Mouse (Mus musculus): ENCODE data around the gene Mettl23.
"Not testable (repeated sequence)": the region's sequence is repeated elsewhere in the genome, so short reads cannot be mapped to it uniquely, and the experiment has no call there.

Mettl23 gene

GRCm38 (mm10) chr11:116847187-116848085 is 4.4 kb downstream of the Mettl23 start:
- no peak for DNase-seq (ENCODE audit: low read depth, low spot score)

DNA sequence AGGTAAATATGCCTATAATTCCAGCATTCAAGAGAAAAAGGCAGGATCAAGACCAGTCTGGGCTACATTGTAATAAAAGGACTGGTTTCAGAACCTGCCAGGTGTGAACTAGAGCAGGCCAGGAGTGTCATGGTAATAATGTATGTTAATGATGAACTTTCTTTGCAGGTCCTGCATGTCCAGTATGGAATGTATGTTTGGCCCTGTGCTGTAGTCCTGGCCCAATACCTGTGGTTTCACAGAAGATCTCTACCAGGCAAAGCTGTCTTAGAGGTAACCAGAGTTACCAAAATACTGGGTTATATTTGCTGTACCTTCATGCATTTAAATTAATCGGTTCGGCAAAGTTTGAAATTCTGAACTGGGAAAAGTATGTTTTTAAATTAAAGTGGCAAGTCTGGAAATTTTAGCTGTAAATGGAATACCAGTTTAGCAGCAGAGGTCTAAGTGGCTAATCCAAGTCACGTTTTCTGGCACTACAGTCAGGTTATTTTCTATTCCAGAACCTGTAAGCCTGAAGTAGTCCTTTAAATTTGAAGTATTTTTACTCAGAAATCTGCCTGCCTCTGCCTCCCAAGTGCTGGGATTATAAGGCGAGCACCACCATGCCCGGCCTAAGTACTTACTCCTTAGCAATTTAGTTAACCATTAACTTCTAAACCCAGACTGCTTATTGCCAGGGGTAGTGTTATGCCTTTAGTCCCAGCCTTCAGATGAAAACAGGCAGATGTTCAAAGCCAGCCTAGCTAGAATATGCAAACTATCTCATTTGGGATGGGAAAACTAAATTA is 5.2 kb downstream of the Mettl23 start:
- DNase-seq (ENCODE audit: low read depth, low spot score), result no peak

DNA sequence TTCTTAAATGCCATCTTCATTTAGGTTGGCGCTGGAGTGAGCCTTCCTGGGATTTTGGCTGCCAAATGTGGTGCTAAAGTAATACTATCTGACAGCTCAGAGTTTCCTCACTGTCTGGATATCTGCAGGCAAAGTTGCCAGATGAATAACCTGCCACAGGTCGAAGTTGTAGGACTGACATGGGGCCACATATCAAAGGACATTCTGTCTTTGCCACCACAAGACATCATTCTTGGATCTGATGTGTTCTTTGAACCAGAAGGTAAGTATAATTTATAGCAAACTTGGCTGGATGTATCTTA is 5.8 kb downstream of the Mettl23 start:
- not testable (repeated sequence) for DNase-seq (ENCODE audit: low read depth, low spot score)

GRCm38 (mm10) chr11:116849587-116849986 is 6.5 kb downstream of the Mettl23 start:
- DNase-seq (ENCODE audit: low read depth, low spot score), result no peak

DNA sequence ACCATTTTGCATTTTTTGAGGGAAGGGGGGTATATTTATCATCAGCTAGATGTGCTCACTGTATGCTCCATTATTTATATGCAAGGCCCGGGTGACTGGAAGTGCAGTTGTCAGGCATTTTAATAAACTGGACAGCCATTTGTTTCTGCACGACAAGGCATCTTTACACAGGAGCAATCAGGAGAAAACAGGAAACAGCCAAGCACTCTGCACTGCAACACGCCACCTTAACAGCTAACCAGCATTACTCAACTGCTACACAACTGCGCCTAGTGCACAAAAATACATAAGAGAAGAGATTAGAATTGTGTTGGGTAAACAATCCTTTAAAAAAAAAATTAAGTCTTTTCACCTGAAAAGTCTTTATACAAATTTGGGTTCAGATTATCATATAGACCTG is 7.0 kb downstream of the Mettl23 start:
- no peak for DNase-seq (ENCODE audit: low read depth, low spot score)

GRCm38 (mm10) chr11:116850833-116851477 is 7.9 kb downstream of the Mettl23 start:
- DNase-seq (ENCODE audit: low read depth, low spot score), result peak; percentile 29

- DNase-seq (ENCODE audit: low read depth, low spot score), result no peak
Observed at GRCm38 (mm10) chr11:116851576-116852290, 8.7 kb downstream of the Mettl23 start.

DNA sequence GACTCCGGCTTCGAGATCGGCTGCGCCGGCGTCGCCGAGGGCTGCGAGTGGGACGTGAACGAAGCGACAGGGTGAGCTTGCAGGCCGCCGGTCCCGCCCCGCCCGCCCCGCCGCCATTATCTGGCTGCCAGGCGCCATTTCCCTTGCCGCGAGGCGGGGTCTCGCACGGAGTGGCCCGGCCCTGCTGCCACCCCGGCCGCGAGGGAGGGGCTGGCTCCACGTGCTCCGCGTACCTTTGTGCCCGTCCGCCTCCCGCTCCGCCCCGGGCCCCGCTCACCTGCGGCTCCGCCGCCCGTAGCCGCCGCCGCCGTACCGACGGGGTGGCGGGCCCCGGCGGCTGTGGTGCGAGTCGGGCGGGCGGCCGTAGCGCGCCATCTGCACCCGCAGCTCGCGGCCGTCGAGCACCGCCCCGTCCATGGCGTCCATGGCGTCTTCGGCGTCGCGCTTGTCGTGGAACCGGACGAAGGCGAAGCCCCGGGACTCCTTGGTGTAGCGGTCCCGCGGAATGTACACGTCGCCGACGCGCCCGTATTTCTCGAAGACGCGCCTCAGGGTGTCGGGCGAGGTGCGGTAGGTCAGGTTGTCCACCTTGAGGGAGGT is 9.3 kb downstream of the Mettl23 start, which contains the start of gene Mfsd11:
Gene Mfsd11 (plus strand): TSS at position 150 of the 600 bp plus-strand sequence.
- peak; percentile 92 for DNase-seq (ENCODE audit: low read depth, low spot score)

- DNase-seq (ENCODE audit: low read depth, low spot score), result peak; percentile 97
Observed at GRCm38 (mm10) chr11:116852891-116853511, 9.9 kb downstream of the Mettl23 start, which contains the start of gene Srsf2. Gene Srsf2, minus strand, starts transcription at chr11:116853094.

DNA sequence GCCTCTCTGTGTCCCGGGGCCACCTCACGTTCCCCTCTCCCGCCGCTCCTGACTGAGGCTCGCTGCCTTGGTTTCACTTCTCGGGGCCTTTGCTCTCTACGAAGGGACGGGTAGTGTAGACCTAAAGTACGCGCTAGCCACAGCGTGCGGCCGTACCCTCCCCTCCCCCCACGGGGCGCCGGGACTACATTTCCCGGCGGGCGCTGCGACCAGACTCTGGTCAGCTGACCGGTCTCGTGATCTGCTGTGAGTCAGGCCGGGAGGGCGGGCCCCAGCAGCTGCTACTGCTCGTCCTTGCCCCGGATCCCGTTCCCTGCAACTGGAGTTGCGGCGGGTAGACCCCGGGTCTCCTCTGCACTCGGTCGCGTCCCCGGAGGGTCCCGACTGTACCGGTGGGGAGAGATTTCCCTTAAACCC is 10.4 kb downstream of the Mettl23 start:
- DNase-seq (ENCODE audit: low read depth, low spot score), result peak; percentile 96

DNA sequence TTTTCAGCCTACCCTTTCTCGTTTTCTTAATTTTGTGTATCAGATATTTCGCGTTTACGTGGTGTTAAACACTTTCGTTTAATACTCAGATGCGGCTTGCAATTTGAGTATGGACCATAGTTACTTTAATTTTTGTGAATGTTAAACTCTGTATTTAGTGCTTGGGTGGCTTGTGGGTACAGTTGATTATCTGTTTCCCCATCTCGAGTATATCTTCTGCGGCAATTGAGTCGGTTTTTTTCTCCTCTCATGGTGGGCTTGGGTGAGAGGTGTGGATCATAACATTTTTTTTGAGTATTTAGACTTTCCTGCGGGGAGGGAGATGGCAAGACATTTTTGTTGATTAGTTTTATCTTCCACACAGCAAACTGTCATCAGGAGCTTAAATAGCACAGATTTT is 11.2 kb downstream of the Mettl23 start:
- no peak for DNase-seq (ENCODE audit: low read depth, low spot score)

DNA sequence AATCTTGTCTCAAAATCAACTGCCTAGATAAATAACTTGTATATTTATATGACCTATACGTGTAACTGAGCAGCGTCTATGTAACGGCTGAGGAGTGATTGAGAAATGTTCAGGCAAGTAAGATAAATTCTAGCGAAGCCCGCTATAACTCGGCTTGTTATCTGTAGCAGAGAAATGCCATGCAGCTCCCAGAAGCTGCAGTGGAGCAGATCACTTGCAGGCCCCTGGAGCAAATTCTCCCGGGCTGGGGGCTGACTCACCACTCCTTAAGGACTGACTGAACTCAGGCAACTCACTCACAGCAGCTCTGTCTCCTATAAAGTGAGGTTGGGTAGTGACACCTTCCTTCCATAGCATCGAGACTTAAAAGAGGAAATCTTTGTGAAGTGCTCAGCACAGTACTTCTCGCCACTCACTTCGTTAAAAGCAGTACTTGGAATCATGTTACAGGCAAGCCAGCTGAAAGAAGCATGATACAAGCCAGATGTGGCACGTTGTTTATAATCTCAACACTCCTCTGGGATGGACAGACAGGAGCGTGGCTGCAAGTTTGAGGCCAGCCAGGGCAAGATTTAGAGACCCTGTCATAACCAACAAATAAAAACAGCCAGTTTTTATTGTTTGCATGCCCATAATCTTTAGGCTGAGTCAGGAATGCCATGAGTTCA is 14.2 kb downstream of the Mettl23 start:
- no peak for DNase-seq (ENCODE audit: low read depth, low spot score)

- DNase-seq (ENCODE audit: low read depth, low spot score), result no peak
Observed at GRCm38 (mm10) chr11:116864444-116864843, 21.4 kb downstream of the Mettl23 start.

GRCm38 (mm10) chr11:116865945-116866585 is 23.0 kb downstream of the Mettl23 start:
- no peak for DNase-seq (ENCODE audit: low read depth, low spot score)

DNA sequence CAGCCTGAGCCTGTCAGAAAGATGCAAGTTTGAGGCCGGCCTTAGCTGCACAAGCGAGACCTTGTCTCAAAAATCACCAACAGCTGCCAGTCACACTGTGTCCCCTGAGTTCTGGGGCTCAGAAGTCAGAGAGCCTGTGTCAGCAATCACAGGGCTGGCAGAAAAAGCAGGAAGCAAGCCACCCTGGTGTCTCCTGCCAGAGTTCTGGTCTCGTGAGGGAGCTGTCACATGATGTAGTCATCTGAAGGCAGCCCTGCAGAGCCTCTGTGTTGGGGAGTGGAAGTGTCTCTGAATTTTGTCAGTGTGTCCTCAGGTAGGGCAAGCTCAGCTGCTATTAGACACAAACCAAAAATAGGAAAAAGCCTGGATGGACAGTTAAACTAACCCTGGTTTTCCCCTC is 25.1 kb downstream of the Mettl23 start:
- DNase-seq (ENCODE audit: low read depth, low spot score), result no peak

- no peak for DNase-seq (ENCODE audit: low read depth, low spot score)
Observed at GRCm38 (mm10) chr11:116869223-116869622, 26.1 kb downstream of the Mettl23 start.

GRCm38 (mm10) chr11:116869641-116870040 is 26.6 kb downstream of the Mettl23 start:
- no peak for DNase-seq (ENCODE audit: low read depth, low spot score)

DNA sequence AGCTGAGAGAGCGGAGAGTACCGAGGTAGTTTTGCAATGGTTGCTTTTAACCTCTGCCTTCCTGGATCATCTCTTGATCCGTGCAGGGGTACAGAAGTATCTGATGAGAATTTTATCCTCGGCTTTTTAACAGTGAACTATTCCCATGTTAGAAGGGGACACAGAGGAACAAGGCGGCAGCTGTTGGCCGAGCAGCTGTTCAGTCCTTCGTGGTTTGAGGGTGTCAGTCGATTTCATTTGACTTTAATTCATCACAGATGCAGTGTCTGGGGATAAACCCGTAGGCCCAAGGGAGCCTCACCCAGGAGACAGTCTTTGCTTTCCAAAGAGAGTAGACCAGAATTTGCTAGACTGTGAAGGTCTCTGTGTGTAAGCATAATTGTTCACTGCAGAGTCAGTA is 28.5 kb downstream of the Mettl23 start:
- DNase-seq (ENCODE audit: low read depth, low spot score), result no peak

GRCm38 (mm10) chr11:116873987-116874386 is 30.9 kb downstream of the Mettl23 start:
- DNase-seq (ENCODE audit: low read depth, low spot score), result no peak

DNA sequence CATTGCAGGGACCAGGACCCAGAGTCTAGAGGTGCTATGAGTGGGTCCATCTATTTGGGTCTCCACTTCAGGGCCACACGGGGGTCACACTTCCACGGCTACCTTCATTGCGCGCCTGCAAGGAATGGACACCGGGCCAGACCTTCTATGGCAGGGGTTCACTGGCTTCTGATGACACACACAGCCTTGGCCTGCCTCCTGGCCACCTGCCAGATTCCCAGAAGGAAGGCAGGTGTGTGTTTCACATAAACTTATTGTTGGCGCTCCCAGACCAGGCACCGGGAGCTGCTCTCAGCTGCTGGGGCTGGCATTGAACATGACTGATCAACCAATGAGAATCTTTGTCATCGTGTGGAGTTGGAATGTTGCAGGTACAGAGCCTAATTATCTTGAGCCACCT is 35.4 kb downstream of the Mettl23 start:
- DNase-seq (ENCODE audit: low read depth, low spot score), result no peak

Measured in CD4-positive, CD25-positive, alpha-beta regulatory T cell, adult 2 months (primary cell).